Mouse (Mus musculus) embryonic fibroblast, embryonic 13.5 days (primary cell): ENCODE results near the gene Brd3.

Experiments used
- CTCF ChIP-seq: IDR thresholded peaks from 2 replicates; pipeline ENCODE4 v1.5.1; 2011; ENCODE audit warnings: mild to moderate bottlenecking, control low read depth, low read length, moderate library complexity, borderline replicate concordance; ENCODE audit not compliant: insufficient read depth
- POLR2A ChIP-seq: IDR thresholded peaks from 2 replicates; pipeline ENCODE4 v1.6.1; 2011; ENCODE audit warnings: low read depth, mild to moderate bottlenecking, control low read depth, low read length, moderate library complexity

GRCm38 (mm10) chr2:27461881-27462660, 45.4 kb downstream of the Brd3 start:
- TF ChIP-seq CTCF (no peak), POLR2A (no peak)
